In genomic region chr17:35163326-35164081, GRCm38 (mm10) we compare ENCODE assay signal across 8 mouse cellular contexts. TPM values are rescaled to one million over a fixed set of nuclear protein-coding genes. Genes with fewer than 3 reads are reported as not detected.
DNase-seq lines count a peak whose midpoint lies in the region; ATAC-seq and TF ChIP-seq lines count a peak whose summit lies in the region.

No protein-coding gene starts in this region.

- no peak for DNase-seq in kidney, postnatal 25 days
- DNase-seq in brain, embryonic 14.5 days (ENCODE audit: low read depth): peak; percentile 28
- DNase-seq in midbrain, embryonic 14.5 days: no peak
- DNase-seq in urinary bladder, adult 18-20 months (ENCODE audit: low spot score in 2 of 2): no peak
- no peak for DNase-seq in left cerebral cortex, adult 9 months (ENCODE audit: low spot score in 2 of 2)
- no peak for DNase-seq in frontal cortex, postnatal 25 days (ENCODE audit: low spot score in 2 of 2)

- peaks cover 40% of the 10 kb centered on the region for H3K36me3 ChIP-seq in kidney, embryonic 16.5 days (ENCODE audit: insufficient read depth, low read length)
- peaks cover 36% of the 10 kb centered on the region for H3K36me3 ChIP-seq in hindbrain, embryonic 12.5 days
- H3K36me3 ChIP-seq in midbrain, embryonic 14.5 days (ENCODE audit: control insufficient read depth, insufficient read depth, low read length): peaks cover 38% of the 10 kb centered on the region

- peak overlapping the region; percentile 99 for H3K4me3 ChIP-seq in kidney, embryonic 16.5 days (ENCODE audit: low read length)
- H3K4me3 ChIP-seq in hindbrain, embryonic 12.5 days: peak overlapping the region; percentile 99
- H3K4me3 ChIP-seq in midbrain, embryonic 14.5 days (replicated peaks; ENCODE audit: low read depth, low read length): peak overlapping the region; percentile 100

- peak overlapping the region; percentile 100 for H3K27ac ChIP-seq in kidney, embryonic 16.5 days (ENCODE audit: low read length)
- H3K27ac ChIP-seq in hindbrain, embryonic 12.5 days: peak overlapping the region; percentile 98
- H3K27ac ChIP-seq in midbrain, embryonic 14.5 days (replicated peaks; ENCODE audit: low read depth, low read length): peak overlapping the region; percentile 96

- no peak for TF ChIP-seq POLR2A in brain, embryonic 14.5 days (IDR thresholded peaks at IDR 0.05; ENCODE audit: borderline replicate concordance, extremely low read depth, insufficient read depth, insufficient read length, poor library complexity, severe bottlenecking)

- H3K9me3 ChIP-seq in kidney, embryonic 16.5 days (ENCODE audit: low read length): no peaks in the 10 kb centered on the region
- H3K9me3 ChIP-seq in hindbrain, embryonic 12.5 days (replicated peaks): no peaks in the 10 kb centered on the region
- H3K9me3 ChIP-seq in midbrain, embryonic 14.5 days (ENCODE audit: control insufficient read depth, low read length): no peaks in the 10 kb centered on the region

- H3K27me3 ChIP-seq in kidney, embryonic 16.5 days (ENCODE audit: insufficient read depth, low read length): no peaks in the 10 kb centered on the region
- H3K27me3 ChIP-seq in hindbrain, embryonic 12.5 days: no peaks in the 10 kb centered on the region
- H3K27me3 ChIP-seq in midbrain, embryonic 14.5 days (ENCODE audit: control insufficient read depth, insufficient read depth, low read length): no peaks in the 10 kb centered on the region

- H3K9ac ChIP-seq in kidney, embryonic 16.5 days (replicated peaks; ENCODE audit: low read length): peak overlapping the region; percentile 99
- H3K9ac ChIP-seq in hindbrain, embryonic 12.5 days: peak overlapping the region; percentile 100
- H3K9ac ChIP-seq in midbrain, embryonic 14.5 days (replicated peaks; ENCODE audit: low read length): peak overlapping the region; percentile 99

- ATAC-seq in kidney, embryonic 16.5 days (ENCODE audit: low FRiP score, low TSS enrichment): no peak
- ATAC-seq in hindbrain, embryonic 12.5 days (ENCODE audit: low FRiP score): no peak
- ATAC-seq in midbrain, embryonic 14.5 days (ENCODE audit: low FRiP score, low TSS enrichment): no peak

- peak overlapping the region; percentile 98 for H3K4me2 ChIP-seq in kidney, embryonic 16.5 days (replicated peaks; ENCODE audit: low read depth, low read length)
- peak overlapping the region; percentile 93 for H3K4me2 ChIP-seq in hindbrain, embryonic 12.5 days (replicated peaks)
- H3K4me2 ChIP-seq in midbrain, embryonic 14.5 days (ENCODE audit: low read length): peak overlapping the region; percentile 98

- H3K4me1 ChIP-seq in kidney, embryonic 16.5 days (ENCODE audit: insufficient read depth, low read length): peaks cover 30% of the 10 kb centered on the region
- H3K4me1 ChIP-seq in hindbrain, embryonic 12.5 days: peaks cover 33% of the 10 kb centered on the region
- peaks cover 32% of the 10 kb centered on the region for H3K4me1 ChIP-seq in midbrain, embryonic 14.5 days (ENCODE audit: control insufficient read depth, insufficient read depth, low read length)

- 4% methylated on average over 8 of the region's 8 CpGs for WGBS in kidney, embryonic 16.5 days
- WGBS in hindbrain, embryonic 12.5 days: 16% methylated on average over 8 of the region's 8 CpGs
- 15% methylated on average over 8 of the region's 8 CpGs for WGBS in midbrain, embryonic 14.5 days

- TF ChIP-seq CTCF in brain, embryonic 14.5 days (IDR thresholded peaks at IDR 0.05; ENCODE audit: borderline replicate concordance, extremely low read depth, insufficient read depth, insufficient read length): no peak

RNA-seq across cellular contexts. Expression of gene Prrc2a, which starts 1.2 kb away (rescaled TPM):
- polyA plus RNA-seq in kidney, embryonic 16.5 days (2015; fragmentation: Nextera tagmentation; extraction: Ambion mirVana): 166 and 215 TPM in 2 replicates
- 367 and 409 TPM in 2 replicates for polyA plus RNA-seq in brain, embryonic 14.5 days (2012; rRNA removed)
- polyA plus RNA-seq in hindbrain, embryonic 12.5 days (2016; fragmentation: Nextera tagmentation; extraction: Ambion mirVana): 206 and 213 TPM in 2 replicates
- polyA plus RNA-seq in midbrain, embryonic 14.5 days (2014; fragmentation: Nextera tagmentation; extraction: Ambion mirVana): 191 and 194 TPM in 2 replicates

RNA-seq across cellular contexts. Expression of gene Aif1, which starts 12.4 kb away (rescaled TPM):
- polyA plus RNA-seq in kidney, embryonic 16.5 days (2015; fragmentation: Nextera tagmentation; extraction: Ambion mirVana): 8.3 and 9.2 TPM in 2 replicates
- polyA plus RNA-seq in brain, embryonic 14.5 days (2012; rRNA removed): 1.6 and 2.2 TPM in 2 replicates
- 7.8 and 7.9 TPM in 2 replicates for polyA plus RNA-seq in hindbrain, embryonic 12.5 days (2016; fragmentation: Nextera tagmentation; extraction: Ambion mirVana)
- 3.3 and 8.8 TPM in 2 replicates for polyA plus RNA-seq in midbrain, embryonic 14.5 days (2014; fragmentation: Nextera tagmentation; extraction: Ambion mirVana)

RNA-seq across cellular contexts. Expression of gene Lst1, which starts 24.7 kb away (rescaled TPM):
- 10.7 and 12.8 TPM in 2 replicates for polyA plus RNA-seq in kidney, embryonic 16.5 days (2015; fragmentation: Nextera tagmentation; extraction: Ambion mirVana)
- polyA plus RNA-seq in brain, embryonic 14.5 days (2012; rRNA removed): 8.2 and 11.8 TPM in 2 replicates
- polyA plus RNA-seq in hindbrain, embryonic 12.5 days (2016; fragmentation: Nextera tagmentation; extraction: Ambion mirVana): 6.1 and 6.9 TPM in 2 replicates
- polyA plus RNA-seq in midbrain, embryonic 14.5 days (2014; fragmentation: Nextera tagmentation; extraction: Ambion mirVana): 3.8 and 9.0 TPM in 2 replicates

RNA-seq across cellular contexts. Expression of gene Bag6, which starts 28.5 kb away (rescaled TPM):
- 56.4 TPM in 2 replicates for polyA plus RNA-seq in kidney, embryonic 16.5 days (2015; fragmentation: Nextera tagmentation; extraction: Ambion mirVana)
- polyA plus RNA-seq in brain, embryonic 14.5 days (2012; rRNA removed): 378 and 427 TPM in 2 replicates
- 87.9 and 88.3 TPM in 2 replicates for polyA plus RNA-seq in hindbrain, embryonic 12.5 days (2016; fragmentation: Nextera tagmentation; extraction: Ambion mirVana)
- 122 and 136 TPM in 2 replicates for polyA plus RNA-seq in midbrain, embryonic 14.5 days (2014; fragmentation: Nextera tagmentation; extraction: Ambion mirVana)

RNA-seq across cellular contexts. Expression of gene Ltb, which starts 30.7 kb away (rescaled TPM):
- 0.66 and 1.2 TPM in 2 replicates for polyA plus RNA-seq in kidney, embryonic 16.5 days (2015; fragmentation: Nextera tagmentation; extraction: Ambion mirVana)
- polyA plus RNA-seq in brain, embryonic 14.5 days (2012; rRNA removed): 0.58 and 1.1 TPM in 2 replicates
- 0.54 and 0.81 TPM in 2 replicates for polyA plus RNA-seq in hindbrain, embryonic 12.5 days (2016; fragmentation: Nextera tagmentation; extraction: Ambion mirVana)
- 0.74 and 0.84 TPM in 2 replicates for polyA plus RNA-seq in midbrain, embryonic 14.5 days (2014; fragmentation: Nextera tagmentation; extraction: Ambion mirVana)
